Mouse (Mus musculus) thymus, postnatal 4 days (tissue): ENCODE measurements around the gene Chd5.

Source experiments
- DNase-seq: peaks from one replicate; pipeline ENCODE4 v3.0.0; 2021

Chd5 gene

DNA sequence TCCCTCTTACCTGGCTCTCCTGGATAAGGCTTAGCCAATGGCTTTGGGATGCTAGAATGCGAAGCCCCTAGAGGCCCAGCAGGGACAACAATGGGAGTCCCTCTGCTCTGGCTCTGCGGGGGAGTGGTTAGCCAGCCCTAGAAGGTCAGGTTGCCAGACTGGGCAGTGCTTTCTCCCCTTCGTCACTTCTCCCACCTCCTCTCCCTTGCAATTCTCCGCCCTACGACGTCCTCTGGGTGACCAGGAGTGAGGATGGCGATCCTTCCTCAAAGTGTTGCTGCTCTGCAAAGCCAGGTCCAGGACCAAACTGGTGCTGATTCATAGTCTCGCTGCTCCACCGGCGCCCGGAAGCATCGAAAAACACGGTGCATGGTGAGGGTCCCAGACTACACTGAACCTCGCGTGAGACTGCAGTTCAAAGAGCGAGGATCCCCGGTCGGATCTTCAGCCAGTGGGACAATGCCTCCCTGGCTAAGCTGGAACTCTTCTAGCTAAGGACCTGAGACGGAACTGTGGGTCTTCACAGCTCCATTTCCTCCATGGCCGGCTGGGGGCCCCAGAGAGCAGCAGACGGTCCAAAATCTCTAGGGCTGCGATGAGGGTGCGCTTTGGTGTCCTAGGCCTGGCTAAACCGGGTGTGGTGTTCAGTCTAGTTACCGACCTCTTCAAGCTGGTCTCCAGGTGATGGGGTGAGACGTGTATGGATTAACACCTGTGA, 19.8 kb upstream of the Chd5 start, which contains the start of gene Rnf207:
Gene Rnf207 (minus strand): TSS at position 477 of the 718 bp plus-strand sequence.
- DNase-seq = peak; percentile 68

DNA sequence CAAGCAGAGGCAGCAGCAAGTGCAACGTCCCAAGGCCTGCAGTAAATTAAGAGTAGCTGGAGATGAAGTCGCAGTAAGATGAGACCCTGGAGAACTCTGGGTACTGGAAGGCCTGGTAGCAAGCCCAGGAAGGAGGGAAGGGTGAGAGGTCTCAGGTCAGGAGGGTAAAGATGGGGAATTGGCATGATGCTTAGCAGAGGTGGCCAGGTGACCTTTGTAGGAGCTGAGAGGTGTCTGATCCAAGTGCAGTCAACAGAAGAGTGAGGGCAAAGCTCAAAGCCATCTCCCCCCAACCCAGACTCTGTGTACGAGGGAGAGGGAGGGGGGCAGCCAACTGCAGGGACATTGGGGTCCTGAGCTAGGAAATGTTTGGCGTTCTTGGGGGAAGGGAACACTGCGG, 17.0 kb upstream of the Chd5 start:
- no peak for DNase-seq

DNA sequence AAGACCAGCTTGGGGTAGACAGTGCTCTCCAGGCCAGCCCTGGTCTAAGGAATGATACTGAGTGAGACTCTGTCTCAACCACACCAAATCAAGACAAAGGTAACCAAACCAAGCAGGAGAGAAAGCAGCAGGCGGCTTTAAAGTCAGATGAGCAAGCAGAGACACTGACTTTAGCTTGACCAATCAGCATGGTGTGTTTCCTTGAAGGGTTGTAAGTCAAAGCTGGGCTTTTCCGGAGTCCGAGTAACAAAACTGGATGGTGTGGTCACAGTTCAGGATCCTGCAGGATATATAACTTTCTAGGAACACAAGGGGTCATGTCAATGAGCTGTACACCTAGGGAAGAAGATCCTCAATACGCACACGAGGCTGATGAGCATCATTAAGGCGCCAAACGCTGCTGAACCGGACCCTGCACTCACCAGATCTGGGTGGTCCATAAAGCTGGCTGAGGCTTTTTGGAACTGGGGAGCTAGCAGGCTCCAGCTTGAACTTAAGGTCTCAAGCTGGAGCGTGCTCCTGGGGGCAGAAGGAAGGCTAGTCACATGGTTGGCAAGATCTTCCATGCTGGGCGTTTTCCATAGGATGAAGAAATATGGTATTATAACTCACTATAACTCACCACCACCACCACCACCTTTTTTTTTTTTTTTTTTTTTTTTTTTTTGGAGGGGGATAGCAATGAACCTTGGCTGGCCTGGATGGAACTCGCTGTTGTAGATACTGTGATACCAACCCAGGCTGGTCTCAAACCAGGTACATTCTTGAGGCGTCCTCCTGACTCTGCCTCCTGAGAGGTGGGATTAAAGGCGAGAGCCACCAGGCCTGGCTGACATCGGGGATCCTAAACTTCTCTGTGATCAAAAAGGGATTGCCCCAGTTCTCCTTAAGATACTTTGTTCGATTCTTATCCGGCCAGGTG, 13.5 kb upstream of the Chd5 start:
- DNase-seq = no peak

DNA sequence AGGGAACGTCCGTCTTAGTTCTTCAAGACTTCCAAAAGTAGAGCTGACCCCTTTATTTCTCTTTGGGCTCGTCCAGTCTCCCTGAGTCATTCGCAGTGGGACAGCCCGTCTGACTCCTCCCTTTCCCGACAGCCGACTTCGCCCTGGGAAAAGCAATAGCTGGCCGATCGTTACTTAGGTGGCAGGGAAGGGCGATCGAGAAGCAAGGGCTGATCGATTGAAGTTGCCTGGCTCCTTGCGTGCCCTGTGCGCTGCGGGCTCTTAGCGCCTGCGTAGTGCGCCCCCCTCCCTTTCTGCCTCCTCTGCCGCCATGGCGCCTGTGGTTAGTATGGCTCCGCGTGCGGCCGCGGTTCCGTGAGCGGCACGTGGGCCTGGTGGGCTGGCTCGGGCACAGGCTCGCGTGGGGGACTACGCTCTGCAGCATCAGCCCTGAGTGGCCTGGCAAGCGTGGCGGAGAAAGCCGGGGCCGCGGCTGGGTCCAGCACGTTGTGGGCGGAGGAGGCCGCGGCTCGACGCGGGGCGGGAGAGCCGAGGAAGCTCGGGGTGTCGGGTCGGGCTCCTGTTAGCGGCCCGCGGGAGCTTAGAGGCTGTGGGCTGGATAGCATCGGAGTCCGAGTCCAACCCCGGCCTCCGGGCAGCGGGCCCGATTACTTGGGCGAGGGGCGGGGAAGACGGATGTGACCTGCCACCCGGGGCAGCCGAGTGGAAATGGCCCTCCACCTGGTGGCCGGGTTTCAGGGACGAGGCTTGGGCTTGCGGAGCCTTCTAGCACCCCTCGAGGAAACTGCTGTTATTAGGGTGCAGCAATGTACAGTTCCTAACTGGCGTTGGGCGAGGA, 12.7 kb upstream of the Chd5 start, which contains the start of gene Rpl22:
Gene Rpl22 (plus strand): TSS at position 169 of the 838 bp plus-strand sequence.
- DNase-seq = peak; percentile 91

DNA sequence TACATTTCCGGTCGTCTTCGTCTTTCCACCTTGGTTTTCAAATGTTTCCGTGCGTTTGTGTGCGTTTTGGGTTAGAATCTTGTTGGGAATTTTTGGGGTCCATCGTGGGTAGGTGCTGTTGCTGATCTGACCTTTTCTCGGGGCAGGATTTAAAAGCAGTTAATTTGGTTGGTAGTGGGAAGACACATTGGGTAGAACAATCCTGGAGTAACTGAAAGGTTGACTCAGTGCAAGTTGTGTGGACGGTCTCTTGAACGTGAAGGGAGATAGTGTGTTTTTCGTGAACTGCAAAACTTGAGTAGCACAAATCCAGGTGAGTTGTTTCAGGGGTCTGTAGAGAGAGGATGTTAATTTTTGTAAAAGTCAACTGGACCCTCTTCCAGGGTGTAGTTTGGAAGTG, 11.9 kb upstream of the Chd5 start:
- no peak for DNase-seq

DNA sequence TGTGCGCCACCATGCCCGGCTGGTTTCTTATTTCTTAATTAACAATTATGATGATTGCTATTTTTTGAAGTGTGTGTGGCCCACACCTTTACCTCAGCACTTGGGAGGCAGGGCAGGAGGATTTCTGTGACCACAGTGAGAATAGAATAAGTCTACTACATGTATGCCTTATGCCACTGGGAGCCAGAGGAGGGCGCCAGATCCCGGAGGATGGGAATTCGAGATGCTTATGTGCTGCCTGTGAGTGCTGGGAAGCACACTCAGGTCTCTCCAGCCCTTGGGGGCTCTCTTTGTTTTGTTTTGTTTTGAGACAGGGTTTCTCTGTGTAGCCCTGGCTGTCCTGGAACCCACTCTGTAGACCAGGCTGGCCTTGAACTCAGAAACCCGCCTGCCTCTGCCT, 9.8 kb upstream of the Chd5 start:
- peak; percentile 85 for DNase-seq

DNA sequence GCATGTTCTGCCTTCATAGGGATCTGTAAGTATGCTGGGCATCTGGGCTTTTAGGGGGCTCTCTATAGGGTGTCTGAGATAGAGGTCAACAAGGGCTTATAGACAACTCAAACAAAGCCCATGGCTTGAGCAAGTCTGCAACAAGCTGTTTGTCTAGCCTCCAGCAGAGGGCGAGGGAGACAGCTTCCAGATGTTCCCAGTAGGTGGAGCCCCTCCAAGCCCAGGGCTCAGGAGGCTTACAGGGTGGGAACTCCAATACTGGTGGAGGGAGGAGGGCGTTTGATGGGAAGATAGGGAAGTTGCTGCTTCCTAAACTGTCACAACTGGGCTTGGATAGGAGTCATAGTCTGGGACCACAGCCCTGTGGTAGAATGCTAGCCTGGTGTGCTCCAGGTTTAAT, 5.5 kb upstream of the Chd5 start:
- peak; percentile 81 for DNase-seq

GRCm38 (mm10) chr4:152333587-152333986, 4.9 kb upstream of the Chd5 start:
- DNase-seq = no peak

DNA sequence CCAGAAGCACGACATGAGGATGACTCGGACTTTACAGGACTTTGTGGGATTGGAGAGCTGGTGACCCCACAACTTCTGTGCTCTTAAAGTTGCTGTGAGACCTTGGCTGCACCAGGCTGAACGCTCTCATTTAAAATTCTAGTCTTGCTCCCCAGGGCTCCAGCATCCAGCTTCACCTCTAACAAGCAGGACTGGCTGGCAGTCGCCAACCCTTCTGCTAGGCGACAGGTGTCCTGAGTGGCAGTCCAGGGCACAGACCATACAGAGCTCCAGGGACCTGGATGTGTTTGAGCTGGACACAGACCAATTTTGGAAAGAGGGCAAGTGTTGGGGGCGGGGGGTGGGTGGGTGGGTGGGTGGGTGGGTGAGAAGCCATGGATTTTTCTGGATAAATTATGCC, 679 bp upstream of the Chd5 start:
- DNase-seq = no peak

GRCm38 (mm10) chr4:152339293-152339790, 891 bp downstream of the Chd5 start:
- no peak for DNase-seq

DNA sequence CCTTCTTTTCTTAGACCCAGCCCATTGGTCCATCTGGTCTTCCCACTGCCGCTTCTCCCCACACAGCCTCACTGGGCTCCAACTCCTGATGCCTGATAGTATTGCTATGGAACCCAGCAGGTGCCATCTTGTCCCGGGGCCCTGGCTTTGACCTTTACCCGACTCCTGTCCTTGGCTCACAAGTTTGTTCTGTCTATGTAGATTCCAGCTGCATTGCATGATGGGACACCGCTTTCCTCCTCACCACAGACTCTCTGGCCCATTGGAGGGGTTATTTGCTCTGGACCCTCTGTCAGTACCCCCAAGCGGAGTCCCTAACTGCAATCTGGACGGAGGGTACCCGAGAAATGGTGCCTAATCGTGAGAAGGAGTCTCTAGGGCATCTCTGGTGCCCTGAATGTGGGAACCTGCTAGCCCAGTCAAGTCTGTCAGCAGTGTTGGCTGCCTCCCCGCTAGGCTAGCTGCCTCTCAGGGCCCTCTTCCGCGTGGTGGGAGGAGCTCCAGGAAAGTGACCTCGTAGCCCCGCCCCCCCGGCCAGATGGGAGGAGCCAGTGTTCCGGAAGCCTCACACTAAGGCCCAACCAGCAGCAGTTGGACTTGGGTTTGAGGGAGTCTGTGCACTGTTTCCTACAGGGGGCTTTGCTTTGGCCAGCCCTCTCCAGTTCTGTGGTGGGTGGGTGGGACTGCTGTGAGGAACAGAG, 2.3 kb downstream of the Chd5 start:
- peak; percentile 72 for DNase-seq

- DNase-seq = peak; percentile 39
Observed at GRCm38 (mm10) chr4:152343296-152343695, 4.8 kb downstream of the Chd5 start.

GRCm38 (mm10) chr4:152344651-152345050, 6.2 kb downstream of the Chd5 start:
- no peak for DNase-seq

- no peak for DNase-seq
Observed at GRCm38 (mm10) chr4:152345120-152345889, 6.9 kb downstream of the Chd5 start.

DNA sequence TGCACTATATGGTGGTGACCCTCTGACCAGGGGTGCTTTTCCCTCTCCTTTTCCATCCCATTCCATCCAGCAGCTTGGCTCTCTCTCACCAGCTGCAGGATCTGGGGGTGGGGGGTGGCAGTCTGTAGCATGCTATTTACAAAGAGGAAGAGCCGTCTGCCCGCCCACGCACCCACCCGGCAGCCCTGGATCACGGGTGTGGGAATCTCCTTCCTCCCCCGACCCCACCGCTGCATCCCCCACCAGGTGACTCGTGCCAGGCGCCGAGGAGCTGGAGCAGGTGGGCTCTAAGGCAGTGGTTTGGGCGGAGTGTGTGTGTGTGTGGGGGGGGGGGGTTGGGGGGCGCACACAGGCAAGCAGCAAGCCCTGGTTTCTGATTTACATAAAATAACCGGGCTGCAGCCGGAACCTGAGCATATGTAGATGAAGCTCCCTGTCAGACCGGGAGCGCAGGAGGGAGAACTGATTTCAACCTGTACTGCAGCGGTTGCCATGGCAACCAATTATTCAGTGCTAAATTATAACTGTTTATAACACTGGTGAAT, 11.5 kb downstream of the Chd5 start:
- no peak for DNase-seq

DNA sequence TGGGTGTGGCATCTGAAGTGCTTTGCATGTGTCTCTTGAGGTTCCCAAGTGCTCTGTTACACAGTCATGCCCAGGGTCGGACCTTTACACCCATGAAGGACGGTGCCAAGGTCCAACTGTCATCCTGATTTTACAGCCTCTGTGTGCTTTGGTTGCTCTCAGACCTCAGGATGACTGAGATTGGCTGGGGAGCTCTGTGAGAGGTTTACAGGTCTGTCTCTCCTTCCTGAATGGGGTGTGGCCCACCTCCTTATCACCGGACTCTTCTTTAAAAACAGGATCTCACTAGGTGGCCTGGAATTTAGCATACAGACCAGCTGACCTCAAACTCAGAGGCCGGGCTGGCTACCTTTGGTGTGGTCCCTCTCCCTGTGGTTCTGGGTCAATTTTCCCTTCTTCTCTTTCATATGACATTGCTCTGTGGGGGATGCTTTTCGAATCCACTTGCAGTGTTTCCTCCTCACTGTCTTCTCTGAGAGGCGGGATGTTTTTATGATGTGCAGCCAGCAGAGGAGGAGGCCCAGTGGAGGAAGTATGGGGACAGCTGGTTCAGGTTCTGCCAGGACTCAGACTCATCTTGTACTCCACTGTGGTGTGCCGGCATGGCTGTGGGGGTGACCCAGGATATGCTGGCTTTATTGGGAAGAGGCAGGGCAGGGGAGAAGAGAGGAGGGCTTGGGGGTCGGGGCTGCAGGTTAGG, 12.4 kb downstream of the Chd5 start:
- no peak for DNase-seq

DNA sequence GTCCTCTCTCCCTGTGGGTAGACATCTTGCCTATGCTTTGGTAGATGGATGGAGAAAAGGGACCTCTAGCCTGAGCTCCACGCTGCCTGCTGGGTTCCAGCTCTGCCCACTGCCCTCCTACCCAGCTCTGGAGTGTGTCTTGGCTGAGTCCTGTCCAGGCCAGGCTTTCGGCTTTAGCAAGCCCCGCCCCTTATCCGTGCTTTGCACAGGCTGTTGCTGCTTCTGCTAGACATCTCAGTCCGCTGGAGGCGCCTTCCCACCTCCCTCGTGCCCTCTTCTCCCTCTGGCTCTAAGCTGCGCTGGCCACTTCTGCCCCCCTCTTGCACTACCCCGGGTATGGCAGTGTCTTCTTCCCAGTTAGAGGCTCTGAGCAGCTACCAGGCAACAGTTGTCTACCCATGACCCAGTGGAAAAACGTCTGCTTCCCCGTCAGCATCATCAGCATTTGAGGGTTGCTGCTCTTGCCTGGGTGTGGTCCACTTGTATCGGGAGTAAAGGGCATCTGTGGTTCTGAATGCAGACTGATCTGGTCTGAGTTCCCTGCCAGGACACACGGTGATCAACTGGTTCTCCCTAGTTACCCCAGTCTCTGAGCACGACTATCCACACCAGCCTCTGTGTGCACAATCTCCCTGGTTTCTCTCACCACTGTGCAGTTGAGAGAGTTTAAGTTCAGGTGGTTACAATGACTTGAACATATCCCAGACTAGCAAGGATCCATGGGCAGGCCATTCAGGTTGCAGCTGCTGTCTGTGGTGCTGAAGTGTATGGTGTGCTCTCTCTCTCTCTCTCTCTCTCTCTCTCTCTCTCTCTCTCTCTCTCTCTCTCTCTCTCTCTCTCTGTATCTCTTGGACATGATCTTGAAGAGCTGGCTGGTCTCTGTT, 13.2 kb downstream of the Chd5 start:
- DNase-seq = no peak

GRCm38 (mm10) chr4:152353886-152354637, 15.6 kb downstream of the Chd5 start:
- no peak for DNase-seq

DNA sequence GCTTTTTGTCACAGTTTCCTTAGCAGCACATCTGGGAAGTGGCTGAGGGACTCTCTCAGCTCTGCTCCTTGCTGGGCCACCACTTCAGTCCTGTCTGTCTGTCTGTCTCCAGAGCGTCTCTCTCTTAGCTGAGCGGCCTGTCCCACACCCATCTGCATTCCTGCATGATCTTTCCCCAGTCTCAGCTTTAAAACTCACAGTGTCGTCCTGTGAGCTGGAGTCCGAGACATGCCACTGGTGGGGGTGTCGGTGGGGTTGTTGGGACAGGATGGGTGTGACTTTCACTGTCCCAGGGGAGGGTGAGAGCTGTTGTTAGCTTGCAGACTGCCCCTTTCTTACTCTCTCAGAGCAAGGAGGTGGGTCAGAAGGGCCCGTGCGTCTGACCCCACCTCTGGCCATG, 17.2 kb downstream of the Chd5 start:
- no peak for DNase-seq
